Mouse (Mus musculus): ENCODE measurements around the gene Celsr1.

The Celsr1 gene

DNA sequence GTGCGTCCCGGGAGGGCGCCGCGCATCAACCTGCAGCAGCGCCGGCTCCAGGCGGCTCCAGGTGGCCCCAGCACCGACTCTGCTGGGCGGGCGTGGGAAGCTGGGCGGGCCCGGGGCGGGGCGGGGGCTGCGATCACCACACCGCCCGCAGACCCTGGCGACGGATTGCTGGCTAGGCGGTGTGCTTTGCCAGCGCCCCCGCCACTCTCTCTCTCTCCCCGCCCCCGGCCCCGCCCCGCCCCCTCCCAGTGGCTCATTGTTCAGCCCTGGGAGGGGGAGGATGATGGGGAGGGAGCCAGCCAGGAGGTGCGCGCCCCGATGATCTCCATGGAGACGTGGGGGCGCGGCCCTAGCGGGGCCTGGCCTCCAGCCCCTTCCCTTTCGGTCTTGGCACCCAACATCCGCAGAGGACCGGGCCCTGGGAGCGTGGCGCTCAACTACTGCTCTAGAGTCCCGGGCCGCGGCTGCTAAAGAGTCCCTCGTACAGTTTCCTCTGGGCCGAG lies 495 bp upstream of the Celsr1 start:
- DNase-seq, result peak; percentile 64

GRCm38 (mm10) chr15:86032811-86033190 lies 776 bp downstream of the Celsr1 start:
- peak; percentile 62 for DNase-seq

DNA sequence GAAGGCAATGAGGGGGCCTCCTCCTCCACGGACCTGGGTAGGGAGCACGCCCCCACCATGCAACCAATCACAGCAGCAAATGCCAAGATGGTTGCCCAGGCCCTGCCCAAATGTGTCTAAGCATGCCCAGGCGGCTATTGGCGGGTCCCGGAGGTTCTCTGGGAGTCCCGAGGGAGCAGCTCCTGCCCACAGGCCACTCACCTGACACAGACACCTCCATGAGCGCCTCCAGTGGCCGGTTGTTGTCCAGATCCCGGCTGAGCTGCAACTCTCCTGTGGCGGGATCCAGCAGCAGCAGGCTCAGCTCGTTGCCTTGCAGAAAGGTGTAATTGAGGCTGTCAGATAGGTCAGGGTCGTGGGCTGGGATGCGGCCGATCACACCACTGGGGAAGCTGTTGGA lies 3.6 kb downstream of the Celsr1 start:
- peak; percentile 13 for DNase-seq

DNA sequence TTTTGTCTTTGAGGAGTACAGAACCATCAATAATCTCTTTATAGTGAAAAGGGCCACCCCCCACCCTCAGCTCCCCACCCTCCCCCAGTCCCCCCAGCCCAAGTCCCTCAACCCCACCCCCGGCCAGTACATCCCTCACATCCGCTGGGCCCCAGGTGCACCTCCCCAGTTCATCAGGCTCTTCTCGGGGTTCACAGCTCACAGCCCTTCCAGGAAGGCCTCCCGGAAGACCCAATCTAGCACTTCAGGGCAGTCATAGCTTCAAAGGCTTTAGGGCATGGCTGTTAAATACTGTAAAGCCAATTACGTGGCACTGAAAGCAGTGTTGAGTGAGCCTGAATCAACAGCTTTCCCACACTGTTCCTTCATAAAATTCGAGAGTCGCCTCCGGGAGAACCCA lies 5.7 kb downstream of the Celsr1 start:
- no peak for DNase-seq

GRCm38 (mm10) chr15:86021971-86022370 lies 11.6 kb downstream of the Celsr1 start:
- no peak for DNase-seq

GRCm38 (mm10) chr15:86021301-86021700 lies 12.3 kb downstream of the Celsr1 start:
- no peak for DNase-seq

GRCm38 (mm10) chr15:86020008-86020407 lies 13.6 kb downstream of the Celsr1 start:
- DNase-seq, result no peak

- DNase-seq, result no peak
Measured at GRCm38 (mm10) chr15:86018753-86019512, 14.6 kb downstream of the Celsr1 start.

- no peak for DNase-seq
Measured at GRCm38 (mm10) chr15:86017336-86017735, 16.2 kb downstream of the Celsr1 start.

- DNase-seq, result no peak
Measured at GRCm38 (mm10) chr15:86015860-86016541, 17.6 kb downstream of the Celsr1 start.

DNA sequence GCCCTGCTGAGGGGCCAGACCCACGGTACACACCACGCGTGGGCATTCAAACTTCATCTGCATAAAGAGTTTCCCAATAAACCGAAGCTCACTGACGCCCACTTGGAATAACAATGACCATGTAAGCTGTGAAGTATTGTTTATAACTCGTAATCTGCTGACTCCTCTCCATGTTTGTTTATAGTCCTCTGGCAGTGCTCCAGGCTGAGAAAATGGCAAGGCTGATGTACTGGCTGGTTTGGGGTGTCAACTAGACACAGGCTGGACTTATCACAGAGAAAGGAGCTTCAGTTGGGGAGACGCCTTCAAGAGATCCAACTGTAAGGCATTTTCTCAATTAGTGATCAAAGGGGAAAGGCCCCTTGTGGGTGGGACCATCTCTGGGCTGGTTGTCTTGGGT lies 18.6 kb downstream of the Celsr1 start:
- DNase-seq, result no peak

DNA sequence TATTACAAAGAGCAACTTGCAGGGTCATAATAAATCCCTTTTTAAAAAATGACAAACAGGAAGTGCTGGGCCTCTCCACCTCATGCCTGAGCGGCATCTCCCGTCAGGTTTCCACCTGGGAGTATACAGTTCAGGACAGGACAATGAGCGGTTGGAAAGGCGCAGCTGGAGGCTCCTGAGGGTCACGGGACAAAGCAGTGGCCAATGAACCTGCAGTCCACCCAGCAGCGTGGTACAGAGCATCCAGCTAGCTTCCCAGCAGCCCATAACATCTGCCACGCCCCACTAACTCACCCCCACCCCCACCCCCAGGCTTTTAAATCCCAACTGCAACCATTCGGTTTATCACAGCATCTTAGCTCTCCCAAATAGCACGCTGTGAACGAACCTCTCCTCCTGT lies 19.9 kb downstream of the Celsr1 start:
- no peak for DNase-seq

DNA sequence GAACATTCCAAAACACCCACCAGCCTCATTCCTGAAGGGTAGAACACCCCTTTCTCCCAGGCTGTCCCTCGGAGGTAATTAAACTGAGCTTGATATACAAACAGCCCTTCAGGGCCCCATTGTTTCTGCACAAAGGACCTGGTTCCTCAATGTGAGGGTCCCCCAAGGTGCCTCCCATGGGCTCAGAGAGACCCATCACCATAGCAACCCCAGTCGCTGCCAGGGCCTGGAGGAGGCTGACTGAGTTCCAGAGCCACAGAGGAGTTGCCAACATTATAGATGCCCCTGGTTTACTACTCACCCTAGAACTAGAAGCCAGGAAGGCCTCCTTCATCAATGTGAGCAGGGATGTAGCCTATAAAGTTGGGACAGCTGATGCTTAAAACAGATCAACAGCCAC lies 20.4 kb downstream of the Celsr1 start:
- DNase-seq, result no peak

GRCm38 (mm10) chr15:86007690-86008121 lies 25.9 kb downstream of the Celsr1 start:
- peak; percentile 33 for DNase-seq

- no peak for DNase-seq
Measured at GRCm38 (mm10) chr15:86005691-86006525, 27.7 kb downstream of the Celsr1 start.

DNA sequence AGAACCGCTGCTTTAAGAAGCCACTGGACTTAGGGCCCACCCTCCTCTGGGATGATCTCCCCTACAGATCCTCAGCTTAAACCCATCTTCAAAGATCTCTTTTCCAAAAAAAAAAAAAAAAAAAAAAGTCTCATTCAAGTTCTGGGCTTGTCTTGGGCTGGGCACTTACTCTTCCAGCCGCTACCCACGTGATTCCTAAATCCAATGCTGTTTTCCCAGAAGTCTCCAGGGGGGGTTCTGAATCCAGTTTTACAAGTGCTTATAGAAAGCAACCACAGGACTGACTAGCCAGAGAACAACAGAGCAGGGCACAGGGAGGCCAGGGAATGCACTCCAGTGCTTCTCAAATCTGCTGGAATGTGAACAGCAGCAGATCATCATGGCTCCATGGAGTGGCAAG lies 29.5 kb downstream of the Celsr1 start:
- no peak for DNase-seq

DNA sequence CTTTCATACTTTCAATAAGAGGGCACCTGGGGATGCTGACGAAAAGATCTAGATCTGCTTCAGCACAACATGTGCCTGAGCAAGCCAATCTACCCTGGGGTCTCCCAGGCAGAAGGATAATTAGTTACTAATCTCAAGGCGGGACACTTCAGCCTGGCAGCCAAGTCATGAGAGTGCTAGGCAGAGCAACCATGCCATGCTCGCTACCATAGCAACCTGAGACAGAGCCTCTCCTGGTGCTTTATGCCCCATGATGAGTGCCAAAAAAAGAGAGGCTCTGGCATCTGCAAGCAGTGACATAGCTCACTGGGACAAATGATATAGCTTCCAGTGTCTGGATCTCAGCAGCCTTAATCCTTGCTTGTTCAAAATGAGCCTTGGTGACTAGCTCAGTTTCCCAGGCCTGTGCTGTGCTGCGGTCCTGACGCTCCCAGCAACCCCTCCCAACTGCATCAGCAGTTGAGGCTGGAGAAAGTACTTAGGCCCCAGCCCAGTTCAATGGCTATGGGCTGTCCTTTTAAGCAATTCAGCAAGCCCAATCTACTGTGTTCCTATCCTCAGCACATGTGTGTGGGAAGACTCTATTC lies 32.8 kb downstream of the Celsr1 start:
- DNase-seq, result peak; percentile 36

DNA sequence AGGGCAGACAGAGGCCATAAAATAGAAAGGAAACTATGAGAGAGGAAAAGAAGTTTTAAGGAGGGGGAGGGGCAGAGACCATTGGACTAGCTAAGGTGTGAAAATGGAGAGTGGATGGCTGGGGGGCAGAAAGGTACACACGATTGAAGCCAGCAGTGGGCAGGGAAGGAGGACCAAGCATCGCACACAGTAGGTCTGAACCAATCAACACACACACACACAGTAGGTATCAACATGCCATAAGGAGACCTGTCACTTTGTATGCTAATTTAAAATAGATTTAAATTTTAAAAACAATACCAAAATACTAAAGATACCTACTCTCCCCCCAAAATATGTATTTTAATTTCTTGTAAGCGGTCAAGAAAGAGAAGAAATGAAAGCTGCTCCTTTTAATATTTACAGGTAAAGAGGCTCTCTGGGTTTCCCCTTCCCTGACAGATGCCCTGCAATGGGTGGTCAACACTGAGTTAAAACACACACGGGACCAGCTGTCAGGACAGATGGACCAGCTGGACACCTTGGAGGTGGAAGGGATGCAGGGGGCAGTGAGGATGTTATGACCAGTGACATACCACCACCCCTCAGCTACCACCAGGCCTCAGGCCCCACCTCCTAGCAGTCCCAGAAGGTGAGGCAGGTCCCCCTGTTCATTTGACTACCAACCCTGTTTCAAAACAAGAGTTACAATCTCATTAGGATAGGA lies 34.9 kb downstream of the Celsr1 start:
- DNase-seq, result no peak

DNA sequence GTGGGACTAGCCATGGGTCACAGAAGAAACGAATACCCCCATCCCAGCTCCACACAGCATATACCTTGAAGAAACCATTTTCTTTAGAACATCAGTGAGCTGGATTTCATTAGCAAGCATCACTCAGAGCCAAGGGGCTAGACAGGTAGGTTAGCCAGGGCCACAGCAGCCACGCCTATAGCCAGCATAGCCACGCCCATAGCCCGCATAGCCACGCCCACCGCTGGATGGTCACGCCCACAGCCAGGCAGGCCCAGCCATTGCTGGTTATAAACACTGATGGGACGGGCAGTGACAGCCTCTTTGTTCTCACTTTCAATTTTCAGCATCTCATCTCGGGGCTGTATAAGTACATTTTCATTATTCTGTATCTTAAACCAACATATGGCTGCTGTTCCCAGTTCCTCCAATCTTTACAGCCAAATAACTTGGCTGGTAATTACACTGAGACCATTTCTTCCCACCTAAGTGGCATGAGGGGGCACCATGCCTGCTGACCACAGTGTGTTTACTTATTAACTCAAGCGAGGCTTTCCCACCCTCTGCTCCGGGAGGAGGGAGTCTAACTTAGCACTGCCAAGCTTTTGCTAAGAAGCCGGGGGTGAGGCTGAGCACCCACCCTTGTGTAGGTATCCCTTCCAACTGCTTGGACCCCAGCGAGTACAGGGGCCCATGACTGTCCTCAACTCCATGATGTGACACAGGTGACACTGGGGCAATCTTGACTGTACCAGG lies 37.4 kb downstream of the Celsr1 start:
- DNase-seq, result peak; percentile 51

GRCm38 (mm10) chr15:85994906-85995608 lies 38.5 kb downstream of the Celsr1 start:
- no peak for DNase-seq
